Mouse (Mus musculus): ENCODE measurements around the gene Wdr70. TPM values are rescaled to one million over a fixed set of nuclear protein-coding genes. Genes with fewer than 3 reads are reported as not detected.

Wdr70 gene
- polyA plus RNA-seq, 1 experiment: 36.1 TPM

GRCm38 (mm10) chr15:7842398-7842797 lies 256.6 kb downstream of the Wdr70 start:
- Histone ChIP-seq H3K27ac (ENCODE audit: insufficient read depth, low read length) (no peak overlapping the region), H3K4me3 (replicated peaks; ENCODE audit: insufficient read depth, low read depth, low read length) (no peak overlapping the region), H3K4me1 (ENCODE audit: control insufficient read depth, insufficient read depth, low read length) (no peaks in the 10 kb centered on the region), H3K27me3 (ENCODE audit: control insufficient read depth, insufficient read depth, low read length) (no peaks in the 10 kb centered on the region; the same call in 1 of the 2 replicates)
- TF ChIP-seq CTCF (IDR thresholded peaks at IDR 0.05; ENCODE audit: borderline replicate concordance, insufficient read depth, low read depth, low read length) (no peak), POLR2A (IDR thresholded peaks at IDR 0.05; ENCODE audit: borderline replicate concordance, insufficient read depth, low read length) (no peak)
- 90% methylated on average over 4 of the region's 4 CpGs for WGBS
- no peak for DNase-seq

- WGBS: 70% methylated on average over 1 of the region's 1 CpGs
- no peak for DNase-seq
- Histone ChIP-seq H3K27me3 (ENCODE audit: control insufficient read depth, insufficient read depth, low read length) (no peaks in the 10 kb centered on the region; the same call in 1 of the 2 replicates), H3K27ac (ENCODE audit: insufficient read depth, low read length) (no peak overlapping the region), H3K4me3 (replicated peaks; ENCODE audit: insufficient read depth, low read depth, low read length) (no peak overlapping the region), H3K4me1 (ENCODE audit: control insufficient read depth, insufficient read depth, low read length) (no peaks in the 10 kb centered on the region)
- TF ChIP-seq CTCF (IDR thresholded peaks at IDR 0.05; ENCODE audit: borderline replicate concordance, insufficient read depth, low read depth, low read length) (no peak), POLR2A (IDR thresholded peaks at IDR 0.05; ENCODE audit: borderline replicate concordance, insufficient read depth, low read length) (no peak)
Observed at GRCm38 (mm10) chr15:7841664-7842063, 257.3 kb downstream of the Wdr70 start.

DNA sequence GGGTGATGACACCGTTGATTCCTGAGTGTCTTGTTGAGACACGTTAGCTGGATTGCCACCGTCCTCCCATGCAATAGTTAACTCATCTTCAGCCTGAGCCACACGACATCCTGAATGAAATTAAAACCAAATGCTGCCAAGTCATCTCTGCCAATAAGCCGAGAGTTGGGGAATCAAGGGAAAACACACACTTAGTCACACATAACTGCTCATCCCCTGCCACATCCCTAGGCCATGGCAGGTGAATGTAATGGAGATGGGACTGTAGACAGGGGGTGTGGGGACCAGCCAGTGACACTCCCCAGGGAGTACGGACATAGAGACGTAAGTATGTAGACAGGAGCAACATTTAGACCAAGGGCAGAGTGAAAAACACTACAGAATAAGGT lies 260.1 kb downstream of the Wdr70 start:
- WGBS: 18% methylated on average over 7 of the region's 7 CpGs
- TF ChIP-seq POLR2A (IDR thresholded peaks at IDR 0.05; ENCODE audit: borderline replicate concordance, insufficient read depth, low read length): no peak
- TF ChIP-seq CTCF (IDR thresholded peaks at IDR 0.05; ENCODE audit: borderline replicate concordance, insufficient read depth, low read depth, low read length): no peak
- H3K27me3 ChIP-seq (ENCODE audit: control insufficient read depth, insufficient read depth, low read length): no peaks in the 10 kb centered on the region; the same call in 1 of the 2 replicates
- no peak for DNase-seq
- no peaks in the 10 kb centered on the region for H3K4me1 ChIP-seq (ENCODE audit: control insufficient read depth, insufficient read depth, low read length)
- no peak overlapping the region for H3K27ac ChIP-seq (ENCODE audit: insufficient read depth, low read length)
- no peak overlapping the region for H3K4me3 ChIP-seq (replicated peaks; ENCODE audit: insufficient read depth, low read depth, low read length)

DNA sequence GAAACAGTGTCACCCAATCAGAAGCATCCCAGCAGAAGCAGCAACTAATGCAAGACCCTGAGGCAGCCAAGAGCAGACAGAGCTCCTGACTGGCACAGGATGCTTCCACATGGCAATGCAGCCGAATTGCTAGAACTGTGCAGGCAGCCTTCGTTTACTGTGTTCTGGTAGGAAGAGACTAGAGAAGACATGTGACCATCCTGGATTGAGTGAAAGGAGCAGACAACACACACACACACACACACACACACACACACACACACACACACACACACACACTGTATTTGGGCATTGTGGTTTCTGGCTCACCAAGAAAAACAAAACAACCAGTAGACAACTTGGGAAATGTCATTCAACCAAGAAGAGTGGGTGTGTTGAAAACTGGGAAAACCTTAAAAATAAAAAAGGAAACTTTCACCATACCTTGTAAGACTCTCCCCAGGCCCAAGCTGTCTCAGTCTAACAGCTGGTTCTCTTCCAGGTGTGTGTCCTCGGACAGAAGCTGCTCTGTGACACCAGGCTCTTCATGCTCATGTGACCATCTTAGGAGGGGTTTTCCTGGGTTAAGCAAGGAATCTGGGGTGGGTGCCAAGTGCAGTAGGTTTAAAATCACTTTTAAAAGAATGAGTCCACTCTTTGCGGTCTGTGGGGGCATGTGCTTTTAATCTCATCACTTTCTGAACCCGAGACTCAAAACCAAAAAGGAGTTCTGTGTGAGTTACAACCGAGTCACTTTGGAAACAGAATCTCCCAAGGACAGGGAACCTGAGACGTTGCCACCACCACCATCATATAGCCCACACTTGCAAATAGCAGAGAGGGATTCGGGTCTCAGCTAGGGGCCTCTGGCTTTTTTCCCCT lies 260.7 kb downstream of the Wdr70 start:
- no peak overlapping the region for H3K27ac ChIP-seq (ENCODE audit: insufficient read depth, low read length)
- TF ChIP-seq POLR2A (IDR thresholded peaks at IDR 0.05; ENCODE audit: borderline replicate concordance, insufficient read depth, low read length) (no peak), CTCF (IDR thresholded peaks at IDR 0.05; ENCODE audit: borderline replicate concordance, insufficient read depth, low read depth, low read length) (no peak)
- H3K4me3 ChIP-seq (replicated peaks; ENCODE audit: insufficient read depth, low read depth, low read length): no peak overlapping the region
- H3K27me3 ChIP-seq (ENCODE audit: control insufficient read depth, insufficient read depth, low read length): no peaks in the 10 kb centered on the region; the same call in 1 of the 2 replicates
- H3K4me1 ChIP-seq (ENCODE audit: control insufficient read depth, insufficient read depth, low read length): no peaks in the 10 kb centered on the region
- DNase-seq: no peak
- WGBS: 46% methylated on average over 8 of the region's 8 CpGs

DNA sequence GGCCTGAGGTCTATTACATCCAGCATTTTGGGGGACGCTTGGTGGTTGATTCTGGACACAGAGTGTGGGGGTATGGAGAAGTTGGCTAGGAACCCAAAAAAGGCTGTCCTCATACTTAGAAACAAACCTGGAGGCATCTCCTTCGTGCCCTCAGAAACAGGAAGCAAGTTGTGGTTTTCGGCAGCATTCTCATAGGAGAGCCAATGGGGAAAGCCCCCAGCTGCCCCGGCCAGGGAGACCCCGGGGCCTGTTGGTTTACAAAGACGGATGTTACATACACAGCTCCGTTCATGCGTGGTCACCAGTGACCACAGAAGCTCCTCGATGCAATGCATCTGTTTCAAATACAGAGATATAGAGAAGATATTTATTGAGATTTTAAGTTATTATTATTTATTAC lies 263.6 kb downstream of the Wdr70 start:
- no peak for TF ChIP-seq POLR2A (IDR thresholded peaks at IDR 0.05; ENCODE audit: borderline replicate concordance, insufficient read depth, low read length)
- TF ChIP-seq CTCF (IDR thresholded peaks at IDR 0.05; ENCODE audit: borderline replicate concordance, insufficient read depth, low read depth, low read length): no peak
- no peak overlapping the region for H3K27ac ChIP-seq (ENCODE audit: insufficient read depth, low read length)
- DNase-seq: no peak
- H3K4me3 ChIP-seq (replicated peaks; ENCODE audit: insufficient read depth, low read depth, low read length): no peak overlapping the region
- WGBS: 86% methylated on average over 9 of the region's 9 CpGs
- H3K27me3 ChIP-seq (ENCODE audit: control insufficient read depth, insufficient read depth, low read length): no peaks in the 10 kb centered on the region
- H3K4me1 ChIP-seq (ENCODE audit: control insufficient read depth, insufficient read depth, low read length): no peaks in the 10 kb centered on the region

DNA sequence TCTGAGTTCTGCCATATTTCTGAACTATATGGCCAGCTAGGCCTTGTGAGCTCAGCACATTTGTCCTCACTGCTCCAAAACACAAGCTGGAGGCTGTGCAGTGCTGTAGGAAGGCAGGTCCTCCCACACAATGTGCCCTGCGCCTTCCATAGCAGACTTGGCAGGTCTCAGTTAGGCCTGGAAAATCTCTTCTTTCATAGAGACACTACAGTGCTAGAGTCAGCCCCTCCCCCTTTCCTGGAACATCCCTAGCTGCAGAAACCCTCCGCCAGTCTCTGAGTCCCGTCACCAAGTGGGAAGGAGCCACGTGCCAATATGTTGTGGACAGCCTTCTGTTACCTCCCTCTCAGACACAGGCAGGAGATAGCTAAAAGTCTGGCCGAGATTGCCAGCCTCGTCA lies 273.5 kb downstream of the Wdr70 start:
- TF ChIP-seq CTCF (IDR thresholded peaks at IDR 0.05; ENCODE audit: borderline replicate concordance, insufficient read depth, low read depth, low read length) (no peak), POLR2A (IDR thresholded peaks at IDR 0.05; ENCODE audit: borderline replicate concordance, insufficient read depth, low read length) (no peak)
- H3K4me1 ChIP-seq (ENCODE audit: control insufficient read depth, insufficient read depth, low read length): no peaks in the 10 kb centered on the region
- 13% methylated on average over 6 of the region's 6 CpGs for WGBS
- no peaks in the 10 kb centered on the region for H3K27me3 ChIP-seq (ENCODE audit: control insufficient read depth, insufficient read depth, low read length)
- no peak overlapping the region for H3K4me3 ChIP-seq (replicated peaks; ENCODE audit: insufficient read depth, low read depth, low read length)
- DNase-seq: no peak
- H3K27ac ChIP-seq (ENCODE audit: insufficient read depth, low read length): no peak overlapping the region

DNA sequence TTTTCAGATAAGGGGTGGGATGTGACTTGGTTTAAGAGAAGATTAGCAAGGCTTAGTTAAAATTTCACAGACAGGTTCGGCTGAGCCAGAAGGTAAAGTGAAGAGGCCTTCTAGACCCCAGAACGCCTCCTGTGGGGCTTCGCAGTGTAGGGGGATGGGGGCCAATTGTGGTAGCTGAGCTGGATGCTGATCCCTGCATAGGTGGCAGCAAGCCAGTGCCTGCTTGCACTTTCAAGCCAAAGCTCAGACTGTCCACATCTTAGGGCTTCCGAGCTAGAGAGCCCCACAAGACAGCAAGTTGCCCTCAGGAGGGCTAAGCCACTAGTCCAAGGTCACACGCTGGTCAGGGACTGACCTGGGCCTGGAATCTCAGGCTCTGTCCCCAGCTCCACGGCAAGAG lies 275.1 kb downstream of the Wdr70 start:
- Histone ChIP-seq H3K4me1 (ENCODE audit: control insufficient read depth, insufficient read depth, low read length) (no peaks in the 10 kb centered on the region), H3K27ac (ENCODE audit: insufficient read depth, low read length) (no peak overlapping the region), H3K27me3 (ENCODE audit: control insufficient read depth, insufficient read depth, low read length) (no peaks in the 10 kb centered on the region), H3K4me3 (replicated peaks; ENCODE audit: insufficient read depth, low read depth, low read length) (no peak overlapping the region)
- no peak for DNase-seq
- WGBS: 34% methylated on average over 6 of the region's 6 CpGs
- no peak for TF ChIP-seq POLR2A (IDR thresholded peaks at IDR 0.05; ENCODE audit: borderline replicate concordance, insufficient read depth, low read length)
- TF ChIP-seq CTCF (IDR thresholded peaks at IDR 0.05; ENCODE audit: borderline replicate concordance, insufficient read depth, low read depth, low read length): no peak

Other genes with a start within 250 kb of the Wdr70 start
- 14.9 and 15.7 TPM in 2 replicates for gene Nup155, start 10.1 kb upstream of the Wdr70 start, polyA plus RNA-seq (2012; rRNA removed)
- 26.8 and 29.3 TPM in 2 replicates for gene Cplane1, start 69.9 kb upstream of the Wdr70 start, polyA plus RNA-seq (2012; rRNA removed)

Data from cerebellum, adult 2 months (tissue).